Mouse (Mus musculus): Measurements from ENCODE around the gene Nxnl1.

Gene Nxnl1

DNA sequence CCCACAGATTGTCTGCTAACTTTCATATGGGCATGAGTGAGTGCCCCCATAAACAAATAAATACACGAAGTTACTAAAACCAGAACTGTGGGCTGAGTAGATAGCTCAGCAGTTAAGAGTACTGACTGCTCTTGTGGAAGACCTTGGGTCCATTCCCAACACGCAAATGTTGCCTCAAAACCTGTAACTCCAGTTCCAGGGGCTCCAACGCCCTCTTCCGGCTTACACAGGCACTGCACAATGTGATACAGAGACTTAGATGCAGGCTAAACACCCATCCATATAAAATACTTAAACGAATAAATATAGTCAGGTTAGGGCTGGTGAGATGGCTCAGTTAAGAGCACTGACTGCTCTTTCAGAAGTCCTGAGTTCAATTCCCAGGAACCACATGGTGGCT, 51.4 kb downstream of the Nxnl1 start:
- no peak for DNase-seq (ENCODE audit: low read depth)

DNA sequence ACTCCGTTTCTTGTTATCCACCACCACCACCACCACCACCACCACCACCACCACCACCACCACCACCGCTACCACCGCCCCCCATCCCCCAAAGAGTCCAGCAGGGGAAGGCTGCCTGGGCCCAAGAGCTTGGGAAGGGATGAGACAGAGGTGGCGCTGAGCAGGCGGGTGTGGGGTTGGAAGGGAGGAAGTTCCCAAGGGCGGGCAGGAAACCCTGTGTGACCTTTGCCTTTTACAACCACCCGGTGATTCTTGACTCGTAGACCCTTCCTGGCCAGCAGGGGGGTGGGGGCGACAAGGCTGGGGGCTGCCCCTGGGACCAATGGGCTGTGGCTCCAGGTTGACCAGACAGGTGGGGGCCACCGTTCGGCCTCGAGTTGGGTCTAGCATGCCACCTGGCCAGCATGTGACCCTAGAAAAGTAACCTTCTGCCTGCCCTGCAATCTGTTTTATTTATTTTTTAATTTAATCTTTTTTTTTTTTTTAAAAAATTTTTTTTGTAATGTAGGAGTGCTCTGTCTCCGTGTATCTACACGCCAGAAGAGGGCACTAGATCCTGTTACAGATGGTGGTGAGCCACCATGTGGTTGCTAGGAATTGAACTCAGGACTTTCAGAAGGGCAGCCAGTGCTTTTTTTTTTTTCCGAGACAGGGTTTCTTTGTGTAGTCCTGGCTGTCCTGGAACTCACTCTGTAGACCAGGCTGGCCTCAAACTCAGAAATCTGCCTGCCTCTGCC, 53.2 kb downstream of the Nxnl1 start:
- DNase-seq (ENCODE audit: low read depth), result no peak

- no peak for DNase-seq (ENCODE audit: low read depth)
These were observed 54.8 kb downstream of the Nxnl1 start, which contains the start of gene Plvap for GRCm38 (mm10) chr8:71511644-71512043. Gene Plvap (minus strand): TSS chr8:71511752.
